Mouse (Mus musculus): ENCODE data around the gene Vmn1r132.
"Not testable (repeated sequence)": the region's sequence is repeated elsewhere in the genome, so short reads cannot be mapped to it uniquely, and the experiment has no call there.

The Vmn1r132 gene

DNA sequence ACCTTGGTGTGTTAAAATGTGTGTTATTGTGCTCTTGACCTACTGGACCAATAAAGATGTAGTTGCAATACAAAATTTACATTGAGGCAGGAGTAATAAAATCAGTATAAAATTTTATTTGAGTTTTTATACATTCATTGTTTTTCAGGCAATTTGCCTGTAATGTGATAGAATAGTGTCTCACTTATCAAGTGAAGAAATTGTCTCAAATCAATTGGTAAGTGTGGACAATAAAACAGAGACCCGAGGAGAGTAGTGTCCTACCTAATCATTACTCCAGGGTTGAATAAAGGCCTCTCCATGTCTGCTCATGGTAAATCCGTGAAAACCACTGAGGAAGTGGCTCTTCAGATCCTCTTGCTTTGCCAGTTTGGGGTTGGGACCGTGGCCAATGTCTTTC is at the start of gene Vmn1r132:
Gene Vmn1r132, plus strand, starts transcription at position 301 of the 400 bp plus-strand sequence.
- not testable (repeated sequence) for DNase-seq (ENCODE audit: low spot score)
